Mouse (Mus musculus) ES-Bruce4 (cell line): Measurements from ENCODE around the gene Nfya.

ENCODE experiments used
- CTCF ChIP-seq: IDR thresholded peaks from one replicate; pipeline ENCODE4 v1.8.1; 2011; ENCODE audit warnings: low read depth, low read length
- EP300 ChIP-seq: IDR thresholded peaks from 2 replicates; pipeline ENCODE4 v1.6.1; 2011; ENCODE audit warnings: low read depth, low read length; ENCODE audit not compliant: insufficient read depth

DNA sequence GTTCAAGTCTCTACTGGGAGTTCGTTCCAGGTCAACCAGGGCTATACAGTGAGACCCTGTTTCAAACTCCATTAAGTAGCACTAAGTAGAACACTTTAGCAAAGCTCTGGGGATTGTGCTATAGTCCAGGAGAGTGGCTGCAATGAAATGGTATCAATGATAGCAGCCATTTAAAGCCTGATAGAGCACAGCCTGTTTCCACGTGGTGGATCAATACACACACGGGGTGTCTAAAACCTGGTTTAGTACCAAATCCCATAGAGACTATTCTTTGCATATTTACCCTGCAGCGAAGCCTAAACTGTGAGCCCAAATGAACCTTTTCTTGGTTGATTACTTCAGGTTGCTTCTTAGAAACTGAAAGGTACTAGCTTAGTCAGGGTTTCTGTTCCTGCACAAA is 8.0 kb downstream of the Nfya start:
- no peak for TF ChIP-seq CTCF
- no peak for TF ChIP-seq EP300
